Mouse (Mus musculus): ENCODE results near the gene Zfp334.

Zfp334 gene

GRCm38 (mm10) chr2:165387844-165388495 lies at the start of gene Zfp334:
Gene Zfp334, minus strand, starts transcription at chr2:165388259.
- no peak for DNase-seq (ENCODE audit: low read depth in 1 of 2, low spot score in 2 of 2)

- DNase-seq (ENCODE audit: low read depth in 1 of 2, low spot score in 2 of 2): no peak
Observed at GRCm38 (mm10) chr2:165428694-165429093, 40.6 kb upstream of the Zfp334 start.

- no peak for DNase-seq (ENCODE audit: low read depth in 1 of 2, low spot score in 2 of 2)
Observed at GRCm38 (mm10) chr2:165420195-165420594, 32.1 kb upstream of the Zfp334 start.

GRCm38 (mm10) chr2:165419670-165420111 lies 31.6 kb upstream of the Zfp334 start:
- no peak for DNase-seq (ENCODE audit: low read depth in 1 of 2, low spot score in 2 of 2)

GRCm38 (mm10) chr2:165418577-165418976 lies 30.5 kb upstream of the Zfp334 start:
- no peak for DNase-seq (ENCODE audit: low read depth in 1 of 2, low spot score in 2 of 2)

GRCm38 (mm10) chr2:165417291-165417690 lies 29.2 kb upstream of the Zfp334 start:
- DNase-seq (ENCODE audit: low read depth in 1 of 2, low spot score in 2 of 2): no peak

- no peak for DNase-seq (ENCODE audit: low read depth in 1 of 2, low spot score in 2 of 2)
Observed at GRCm38 (mm10) chr2:165415795-165416194, 27.7 kb upstream of the Zfp334 start.

- no peak for DNase-seq (ENCODE audit: low read depth in 1 of 2, low spot score in 2 of 2)
Observed at GRCm38 (mm10) chr2:165415141-165415721, 27.2 kb upstream of the Zfp334 start.

GRCm38 (mm10) chr2:165414321-165414720 lies 26.3 kb upstream of the Zfp334 start:
- DNase-seq (ENCODE audit: low read depth in 1 of 2, low spot score in 2 of 2): no peak

- no peak for DNase-seq (ENCODE audit: low read depth in 1 of 2, low spot score in 2 of 2)
Observed at GRCm38 (mm10) chr2:165413884-165414283, 25.8 kb upstream of the Zfp334 start.

- DNase-seq (ENCODE audit: low read depth in 1 of 2, low spot score in 2 of 2): peak; percentile 47 to 73
Observed at GRCm38 (mm10) chr2:165407700-165408301, 19.7 kb upstream of the Zfp334 start.

- peak; percentile 25 to 29 for DNase-seq (ENCODE audit: low read depth in 1 of 2, low spot score in 2 of 2)
Observed at GRCm38 (mm10) chr2:165405351-165405750, 17.3 kb upstream of the Zfp334 start.

- DNase-seq (ENCODE audit: low read depth in 1 of 2, low spot score in 2 of 2): peak; percentile 29 to 33
Observed at GRCm38 (mm10) chr2:165404951-165405350, 16.9 kb upstream of the Zfp334 start.

GRCm38 (mm10) chr2:165398164-165398785 lies 10.2 kb upstream of the Zfp334 start:
- no peak for DNase-seq (ENCODE audit: low read depth in 1 of 2, low spot score in 2 of 2)

- DNase-seq (ENCODE audit: low read depth in 1 of 2, low spot score in 2 of 2): no peak
Observed at GRCm38 (mm10) chr2:165397502-165398163, 9.6 kb upstream of the Zfp334 start.

- no peak for DNase-seq (ENCODE audit: low read depth in 1 of 2, low spot score in 2 of 2)
Observed at GRCm38 (mm10) chr2:165396831-165397501, 8.9 kb upstream of the Zfp334 start.

GRCm38 (mm10) chr2:165392156-165392555 lies 4.1 kb upstream of the Zfp334 start:
- DNase-seq (ENCODE audit: low read depth in 1 of 2, low spot score in 2 of 2): no peak

- no peak for DNase-seq (ENCODE audit: low read depth in 1 of 2, low spot score in 2 of 2)
Observed at GRCm38 (mm10) chr2:165391561-165391960, 3.5 kb upstream of the Zfp334 start.

- no peak for DNase-seq (ENCODE audit: low read depth in 1 of 2, low spot score in 2 of 2)
Observed at GRCm38 (mm10) chr2:165389299-165389952, 1.4 kb upstream of the Zfp334 start.

GRCm38 (mm10) chr2:165387370-165387769 lies 689 bp downstream of the Zfp334 start:
- no peak for DNase-seq (ENCODE audit: low read depth in 1 of 2, low spot score in 2 of 2)
